Mouse (Mus musculus) spleen, adult 2 months (tissue): ENCODE results near the gene Mtfmt.

ENCODE experiments used
- CTCF ChIP-seq: fragments of 200-500 bp; IDR thresholded peaks from 2 replicates; pipeline ENCODE4 v1.5.1; 2011; ENCODE audit warnings: mild to moderate bottlenecking, inconsistent platforms; ENCODE audit not compliant: insufficient read depth, insufficient read length, insufficient replicate concordance; ENCODE audit errors: extremely low read depth
- POLR2A ChIP-seq: fragments of 200-500 bp; IDR thresholded peaks from 2 replicates; pipeline ENCODE4 v1.6.1; 2011; ENCODE audit warnings: low read depth, low read length, inconsistent platforms

- TF ChIP-seq CTCF: no peak
- TF ChIP-seq POLR2A: no peak
Observed at GRCm38 (mm10) chr9:65417738-65418137, 17.8 kb upstream of the Mtfmt start.
